Mouse (Mus musculus) hindbrain, embryonic 14.5 days (tissue): ENCODE results near the gene Zeb2. TPM values are rescaled to one million over a fixed set of nuclear protein-coding genes. Genes with fewer than 3 reads are reported as not detected.

Experiments
- ATAC-seq: fragments of 200-750 bp; cut with Nextera tagmentation; 2 replicates; pipeline ENCODE4 v1.8.0; 2017; ENCODE audit warnings: moderate number of reproducible peaks, mild to moderate bottlenecking, moderate TSS enrichment, moderate library complexity; ENCODE audit not compliant: low FRiP score
- DNase-seq: peaks from one replicate; pipeline ENCODE4 v3.0.0-alpha.2; 2015; ENCODE audit warnings: low spot score
- H3K27ac ChIP-seq: fragments of 300-500 bp; sonication (generic); 2 replicates; pipeline ENCODE4 v1.5.1; 2014; ENCODE audit warnings: mild to moderate bottlenecking, moderate library complexity
- H3K27me3 ChIP-seq: fragments of 300-500 bp; sonication (generic); 2 replicates; pipeline ENCODE4 v1.6.1; 2014; ENCODE audit warnings: mild to moderate bottlenecking, low read length, mixed read lengths; ENCODE audit not compliant: control insufficient read depth, insufficient read depth
- H3K36me3 ChIP-seq: fragments of 300-500 bp; sonication (generic); replicated peaks from 2 replicates; pipeline ENCODE4 v1.6.1; 2014; ENCODE audit not compliant: control insufficient read depth, insufficient read depth
- H3K4me1 ChIP-seq: fragments of 300-500 bp; sonication (generic); replicated peaks from 2 replicates; pipeline ENCODE4 v1.6.1; 2014; ENCODE audit warnings: antibody characterized with exemption, low read length, mixed read lengths; ENCODE audit not compliant: control insufficient read depth, insufficient read depth
- H3K4me2 ChIP-seq: fragments of 300-500 bp; sonication (generic); replicated peaks from 2 replicates; pipeline ENCODE4 v1.6.1; 2014; ENCODE audit warnings: mild to moderate bottlenecking, moderate library complexity
- H3K4me3 ChIP-seq: fragments of 300-500 bp; sonication (generic); replicated peaks from 2 replicates; pipeline ENCODE4 v1.5.1; 2014; ENCODE audit warnings: mild to moderate bottlenecking, low read length
- H3K9ac ChIP-seq: fragments of 300-500 bp; sonication (generic); 2 replicates; pipeline ENCODE4 v1.6.1; 2014
- H3K9me3 ChIP-seq: fragments of 300-500 bp; sonication (generic); 2 replicates; pipeline ENCODE4 v1.6.1; 2016; ENCODE audit warnings: low read length; ENCODE audit not compliant: control insufficient read depth
- WGBS: fragments of 180-500 bp; shearing (Covaris S2); extraction: QIAGEN DNeasy Blood & Tissue Kit; methylation state at CpG from one replicate; pipeline ENCODE4 v1.1.7; 2014; 5-methylcytosine and 5-hydroxymethylcytosine counted together
- polyA plus RNA-seq: library from polyadenylated mRNA; unstranded; fragments of >200 nt; fragmentation: Nextera tagmentation; extraction: Ambion mirVana; gene quantifications from 2 replicates; pipeline ENCODE4 v1.2.1, GENCODE M21; 2014

The Zeb2 gene
- polyA plus RNA-seq, 1 experiment from 2014 or later = 38.8 TPM

DNA sequence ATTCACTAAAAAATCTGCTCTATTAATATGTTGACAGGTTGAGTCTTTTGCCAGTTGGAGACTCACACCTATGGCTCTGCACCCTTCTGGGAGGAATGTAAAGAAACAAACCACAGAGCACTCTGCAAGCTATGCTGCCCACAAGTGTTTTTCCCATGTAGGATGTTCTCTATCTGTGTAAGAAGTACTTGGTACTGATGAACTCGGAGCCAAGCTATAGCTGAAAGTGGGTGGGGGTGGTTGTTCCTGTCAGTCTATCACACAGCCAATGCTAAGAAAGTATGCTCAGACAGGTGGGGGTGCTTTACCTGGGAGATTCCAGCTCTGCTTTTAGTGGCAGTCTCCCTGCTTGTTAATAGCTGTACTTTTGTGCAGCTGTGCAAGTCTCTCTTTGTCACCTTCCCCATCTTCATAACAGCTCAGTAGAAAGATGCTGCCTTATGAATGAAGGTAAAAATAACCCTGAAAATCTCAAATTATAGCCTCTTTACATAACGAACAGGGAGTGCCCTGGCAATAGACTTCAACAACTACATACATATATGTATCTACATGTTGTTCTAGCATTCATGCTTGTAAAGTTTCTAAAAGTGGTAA lies 22.7 kb downstream of the Zeb2 start:
- WGBS = 82% methylated on average over 2 of the region's 2 CpGs
- Histone ChIP-seq H3K9ac (no peak overlapping the region), H3K27ac (no peak overlapping the region), H3K27me3 (no peaks in the 10 kb centered on the region), H3K4me1 (peaks cover 30% of the 10 kb centered on the region), H3K4me3 (no peak overlapping the region), H3K4me2 (no peak overlapping the region), H3K9me3 (no peaks in the 10 kb centered on the region), H3K36me3 (no peaks in the 10 kb centered on the region)
- ATAC-seq = no peak
- DNase-seq = no peak

- 72% methylated on average over 7 of the region's 7 CpGs for WGBS
- H3K4me1 ChIP-seq = peaks cover 32% of the 10 kb centered on the region
Measured at GRCm38 (mm10) chr2:45093479-45093878, 23.7 kb downstream of the Zeb2 start.

GRCm38 (mm10) chr2:45092654-45093053 lies 24.5 kb downstream of the Zeb2 start:
- no peak for ATAC-seq

More at GRCm38 (mm10) chr2:45093479-45093878, 23.7 kb downstream of the Zeb2 start:
- Histone ChIP-seq H3K9ac (no peak overlapping the region), H3K4me3 (no peak overlapping the region), H3K27me3 (no peaks in the 10 kb centered on the region), H3K9me3 (no peaks in the 10 kb centered on the region), H3K27ac (peak overlapping the region; percentile 21; the same call in 1 of the 2 replicates), H3K4me2 (no peak overlapping the region), H3K36me3 (no peaks in the 10 kb centered on the region)
- no peak for ATAC-seq
- DNase-seq = no peak

DNA sequence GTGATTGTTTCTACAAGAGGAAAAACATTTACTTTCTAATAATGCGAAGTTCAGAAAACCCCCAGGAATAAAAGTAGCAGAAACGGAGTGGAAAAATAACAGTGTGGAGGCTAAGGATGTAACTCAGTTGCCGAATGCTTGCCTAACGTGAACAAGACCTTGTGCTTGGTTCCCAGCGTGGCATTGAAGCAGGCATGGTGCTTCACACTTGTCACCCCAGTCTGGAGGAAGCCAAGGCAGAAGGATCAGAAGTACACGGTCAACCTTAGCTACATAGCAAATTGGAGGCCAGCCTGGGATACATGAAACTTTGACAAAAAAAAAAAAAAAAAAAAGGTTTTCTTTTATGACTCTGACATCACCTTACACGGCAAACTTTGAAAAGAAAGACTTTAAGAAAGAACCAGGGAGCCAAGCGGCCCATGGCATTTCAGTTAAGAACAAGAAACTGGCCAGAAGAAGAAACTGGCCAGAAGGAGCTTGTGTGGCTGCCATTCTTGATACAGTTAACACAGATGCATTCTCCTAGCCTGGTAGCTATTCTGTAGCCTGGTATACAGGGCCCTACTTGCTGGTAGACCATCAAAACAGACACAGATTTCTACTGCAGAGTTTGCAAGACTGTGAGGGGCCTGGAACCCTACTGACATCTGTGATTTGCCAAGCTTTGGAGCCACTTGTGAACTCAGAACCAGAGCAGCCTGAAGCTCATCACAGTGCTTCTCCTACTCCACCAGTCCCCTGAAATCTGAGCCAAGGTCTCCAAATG lies 26.5 kb downstream of the Zeb2 start:
- Histone ChIP-seq H3K27ac (no peak overlapping the region), H3K9me3 (no peaks in the 10 kb centered on the region), H3K36me3 (no peaks in the 10 kb centered on the region), H3K27me3 (no peaks in the 10 kb centered on the region), H3K4me2 (no peak overlapping the region), H3K4me1 (peaks cover 29% of the 10 kb centered on the region), H3K9ac (no peak overlapping the region), H3K4me3 (no peak overlapping the region)
- DNase-seq (no peak), ATAC-seq (no peak)
- 86% methylated on average over 8 of the region's 8 CpGs for WGBS

More at GRCm38 (mm10) chr2:45092654-45093053, 24.5 kb downstream of the Zeb2 start:
- H3K9me3 ChIP-seq = no peaks in the 10 kb centered on the region
- no peak for DNase-seq
- H3K27ac ChIP-seq = no peak overlapping the region
- no peak overlapping the region for H3K4me2 ChIP-seq
- H3K27me3 ChIP-seq = no peaks in the 10 kb centered on the region
- no peaks in the 10 kb centered on the region for H3K36me3 ChIP-seq
- 54% methylated on average over 5 of the region's 5 CpGs for WGBS
- H3K9ac ChIP-seq = no peak overlapping the region
- no peak overlapping the region for H3K4me3 ChIP-seq
- peaks cover 35% of the 10 kb centered on the region for H3K4me1 ChIP-seq

DNA sequence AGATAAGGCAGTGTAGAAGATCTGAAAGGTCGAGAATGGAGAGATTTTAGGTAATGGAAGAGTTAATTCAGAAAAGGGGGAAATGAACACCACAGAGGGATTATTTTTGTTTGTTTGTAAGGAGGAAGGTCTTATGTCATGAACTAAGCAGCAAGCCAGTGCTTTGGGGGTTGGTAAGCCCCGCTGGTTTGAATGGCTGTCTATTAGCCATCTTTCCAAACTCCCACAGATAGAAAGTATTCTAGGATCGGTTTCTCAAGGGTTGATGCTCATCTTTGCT lies 28.0 kb downstream of the Zeb2 start:
- no peak overlapping the region for H3K9ac ChIP-seq

GRCm38 (mm10) chr2:45088435-45089250 lies 28.6 kb downstream of the Zeb2 start:
- Histone ChIP-seq H3K27me3 (no peaks in the 10 kb centered on the region), H3K27ac (peak overlapping the region; percentile 47), H3K4me2 (peak overlapping the region; percentile 30), H3K9me3 (no peaks in the 10 kb centered on the region), H3K9ac (0 out of 2 replicates have a peak overlapping the region, but pooled peaks have one; percentile 22), H3K4me3 (no peak overlapping the region), H3K4me1 (peaks cover 24% of the 10 kb centered on the region), H3K36me3 (no peaks in the 10 kb centered on the region)
- no peak for ATAC-seq
- no peak for DNase-seq
- WGBS = 18% methylated on average over 15 of the region's 15 CpGs

More for the DNA sequence above, 28.0 kb downstream of the Zeb2 start:
- DNase-seq = no peak
- no peak overlapping the region for H3K4me3 ChIP-seq
- peaks cover 29% of the 10 kb centered on the region for H3K4me1 ChIP-seq
- H3K4me2 ChIP-seq = no peak overlapping the region
- H3K36me3 ChIP-seq = no peaks in the 10 kb centered on the region
- H3K27ac ChIP-seq = peak overlapping the region; percentile 47
- H3K27me3 ChIP-seq = no peaks in the 10 kb centered on the region
- H3K9me3 ChIP-seq = no peaks in the 10 kb centered on the region
- 44% methylated on average over 3 of the region's 3 CpGs for WGBS
- no peak for ATAC-seq

DNA sequence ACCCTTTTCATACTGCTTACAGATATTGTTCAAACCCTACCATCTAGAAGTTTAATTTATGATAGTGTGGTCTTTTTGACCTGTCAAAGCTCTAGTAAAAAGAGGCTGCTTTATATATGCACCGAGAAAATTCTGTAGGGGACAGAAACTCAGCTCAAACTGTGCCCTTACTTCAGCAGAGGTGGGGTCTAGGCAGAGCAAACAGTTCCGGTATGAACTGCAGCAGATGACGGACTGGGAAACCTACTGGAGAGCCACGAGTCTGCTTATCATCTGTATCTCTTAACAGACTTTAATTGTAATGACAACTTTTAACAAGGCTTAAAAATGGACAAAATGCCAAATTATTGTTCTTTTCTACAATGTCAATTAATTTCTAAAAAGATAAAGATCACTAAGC lies 30.0 kb downstream of the Zeb2 start:
- H3K4me3 ChIP-seq = no peak overlapping the region
- no peak for ATAC-seq
- WGBS = 63% methylated on average over 4 of the region's 4 CpGs
- H3K4me2 ChIP-seq = no peak overlapping the region
- no peak overlapping the region for H3K9ac ChIP-seq
- H3K36me3 ChIP-seq = no peaks in the 10 kb centered on the region
- no peaks in the 10 kb centered on the region for H3K27me3 ChIP-seq
- no peaks in the 10 kb centered on the region for H3K9me3 ChIP-seq
- H3K4me1 ChIP-seq = peaks cover 34% of the 10 kb centered on the region
- DNase-seq = no peak
- 0 out of 2 replicates have a peak overlapping the region, but pooled peaks have one; percentile 7 for H3K27ac ChIP-seq

DNA sequence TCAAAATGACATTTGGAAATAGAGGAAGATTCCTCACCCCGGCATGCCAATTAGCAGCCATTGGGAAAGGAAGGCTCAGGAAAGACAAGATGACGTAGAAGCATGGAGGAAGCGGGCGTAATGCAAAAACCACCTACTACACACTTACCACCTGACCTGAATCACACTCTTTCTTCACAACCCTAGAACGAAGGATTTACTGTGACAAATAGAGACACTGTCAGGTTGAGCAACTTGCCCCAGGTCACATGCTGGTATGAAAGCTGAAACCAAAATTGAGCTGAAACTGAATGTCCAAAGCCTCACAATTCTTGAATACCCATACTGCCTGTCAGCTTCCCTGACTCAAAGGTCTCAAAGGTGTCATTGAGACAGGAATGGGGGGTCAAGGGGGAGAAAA lies 31.5 kb downstream of the Zeb2 start:
- Histone ChIP-seq H3K9me3 (no peaks in the 10 kb centered on the region), H3K4me3 (no peak overlapping the region), H3K27ac (no peak overlapping the region), H3K27me3 (no peaks in the 10 kb centered on the region), H3K4me2 (no peak overlapping the region), H3K9ac (no peak overlapping the region), H3K36me3 (no peaks in the 10 kb centered on the region), H3K4me1 (peaks cover 42% of the 10 kb centered on the region)
- DNase-seq (no peak), ATAC-seq (no peak)
- WGBS = 84% methylated on average over 5 of the region's 5 CpGs

- Histone ChIP-seq H3K36me3 (no peaks in the 10 kb centered on the region), H3K4me2 (no peak overlapping the region), H3K4me3 (no peak overlapping the region), H3K4me1 (peaks cover 35% of the 10 kb centered on the region), H3K27ac (no peak overlapping the region), H3K9ac (no peak overlapping the region), H3K27me3 (no peaks in the 10 kb centered on the region), H3K9me3 (no peaks in the 10 kb centered on the region)
- ATAC-seq (no peak), DNase-seq (no peak)
- 36% methylated on average over 10 of the region's 10 CpGs for WGBS
Measured at GRCm38 (mm10) chr2:45083042-45083441, 34.2 kb downstream of the Zeb2 start.
